Mouse (Mus musculus) hindbrain, embryonic 14.5 days (tissue): ENCODE measurements at regions not wholly inside any gene's neighbourhood (a gene's known extent, or its start where the extent isn't known, plus 50 kb on each side); places are given as distances from the start of the nearest gene placed in this dataset.

Experiments used
- ATAC-seq: fragments of 200-750 bp; cut with Nextera tagmentation; 2 replicates; pipeline ENCODE4 v1.8.0; 2017; ENCODE audit warnings: moderate number of reproducible peaks, mild to moderate bottlenecking, moderate TSS enrichment, moderate library complexity; ENCODE audit not compliant: low FRiP score
- DNase-seq: peaks from one replicate; pipeline ENCODE4 v3.0.0-alpha.2; 2015; ENCODE audit warnings: low spot score
- H3K27ac ChIP-seq: fragments of 300-500 bp; sonication (generic); 2 replicates; pipeline ENCODE4 v1.5.1; 2014; ENCODE audit warnings: mild to moderate bottlenecking, moderate library complexity
- H3K27me3 ChIP-seq: fragments of 300-500 bp; sonication (generic); 2 replicates; pipeline ENCODE4 v1.6.1; 2014; ENCODE audit warnings: mild to moderate bottlenecking, low read length, mixed read lengths; ENCODE audit not compliant: control insufficient read depth, insufficient read depth
- H3K36me3 ChIP-seq: fragments of 300-500 bp; sonication (generic); replicated peaks from 2 replicates; pipeline ENCODE4 v1.6.1; 2014; ENCODE audit not compliant: control insufficient read depth, insufficient read depth
- H3K4me1 ChIP-seq: fragments of 300-500 bp; sonication (generic); replicated peaks from 2 replicates; pipeline ENCODE4 v1.6.1; 2014; ENCODE audit warnings: antibody characterized with exemption, low read length, mixed read lengths; ENCODE audit not compliant: control insufficient read depth, insufficient read depth
- H3K4me2 ChIP-seq: fragments of 300-500 bp; sonication (generic); replicated peaks from 2 replicates; pipeline ENCODE4 v1.6.1; 2014; ENCODE audit warnings: mild to moderate bottlenecking, moderate library complexity
- H3K4me3 ChIP-seq: fragments of 300-500 bp; sonication (generic); replicated peaks from 2 replicates; pipeline ENCODE4 v1.5.1; 2014; ENCODE audit warnings: mild to moderate bottlenecking, low read length
- H3K9ac ChIP-seq: fragments of 300-500 bp; sonication (generic); 2 replicates; pipeline ENCODE4 v1.6.1; 2014
- H3K9me3 ChIP-seq: fragments of 300-500 bp; sonication (generic); 2 replicates; pipeline ENCODE4 v1.6.1; 2016; ENCODE audit warnings: low read length; ENCODE audit not compliant: control insufficient read depth
- WGBS: fragments of 180-500 bp; shearing (Covaris S2); extraction: QIAGEN DNeasy Blood & Tissue Kit; methylation state at CpG from one replicate; pipeline ENCODE4 v1.1.7; 2014; 5-methylcytosine and 5-hydroxymethylcytosine counted together

DNA sequence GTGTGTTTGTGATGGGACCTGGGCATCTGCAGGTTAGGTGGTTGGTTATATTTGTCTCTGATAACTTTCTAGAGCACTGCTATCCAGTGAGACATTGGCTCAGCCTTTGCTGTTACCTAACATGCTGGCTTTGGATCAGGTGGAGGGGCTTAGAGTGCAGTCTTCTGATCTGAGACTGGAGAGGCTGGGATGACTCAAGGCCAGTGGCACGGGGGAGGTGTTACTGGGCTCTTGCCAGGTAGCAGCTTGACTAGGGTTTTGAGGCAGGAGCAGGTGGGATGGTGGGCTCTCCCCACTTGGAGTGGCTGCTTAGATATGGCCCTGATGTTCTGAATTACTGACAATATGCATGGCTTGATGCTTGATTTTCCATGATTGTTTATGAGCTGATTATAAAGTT, 236.0 kb downstream of the Zfp704 start:
- H3K9me3 ChIP-seq, result no peaks in the 10 kb centered on the region

DNA sequence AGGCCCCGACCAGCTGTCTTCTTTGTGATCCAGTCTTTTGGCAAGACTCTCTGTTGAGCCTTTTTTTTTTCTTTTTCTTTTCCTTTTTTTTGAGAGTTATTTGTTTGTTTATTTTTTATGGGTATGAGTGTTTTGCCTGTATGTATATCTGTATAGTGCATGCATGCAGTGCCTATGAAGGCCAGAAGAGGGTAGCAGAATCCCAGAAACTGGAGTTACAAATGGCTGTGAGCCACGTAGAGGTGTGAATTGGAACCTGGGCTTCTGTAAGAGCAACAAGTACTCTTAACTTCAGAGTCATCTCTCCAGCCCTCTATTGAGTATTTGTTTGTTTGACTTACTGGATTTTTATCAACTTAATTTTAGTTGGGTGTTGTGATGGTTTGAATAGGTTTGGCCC, 239.8 kb downstream of the Zfp704 start:
- whole genome bisulfite sequencing, result 90% methylated on average over 2 of the region's 2 CpGs

More for the DNA sequence above, 236.0 kb downstream of the Zfp704 start:
- H3K36me3 ChIP-seq, result no peaks in the 10 kb centered on the region
- 85% methylated on average over 1 of the region's 1 CpGs for WGBS
- H3K4me1 ChIP-seq, result no peaks in the 10 kb centered on the region
- H3K4me3 ChIP-seq, result no peak overlapping the region
- no peak overlapping the region for H3K4me2 ChIP-seq
- H3K9ac ChIP-seq, result no peak overlapping the region
- no peak overlapping the region for H3K27ac ChIP-seq
- DNase-seq (no peak), ATAC-seq (no peak)
- H3K27me3 ChIP-seq, result no peaks in the 10 kb centered on the region

DNA sequence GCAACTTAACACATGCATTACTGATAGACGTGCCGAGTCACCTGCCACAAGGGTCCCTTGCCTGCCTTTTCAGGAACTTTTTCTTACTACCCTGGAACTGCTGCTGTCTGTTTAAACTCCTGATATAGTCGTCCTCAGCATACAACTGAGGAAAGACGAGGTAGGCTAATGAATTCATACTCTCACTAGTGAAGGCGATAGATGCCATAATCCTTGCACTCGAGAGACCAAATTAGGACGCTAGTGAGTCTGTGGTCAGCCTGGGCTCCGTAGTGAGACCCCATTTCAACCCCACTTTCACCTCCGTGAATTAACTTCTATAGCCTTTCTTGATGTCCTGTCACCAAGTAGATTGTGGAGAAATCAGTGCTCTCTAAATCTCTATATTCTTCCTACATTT, 244.1 kb downstream of the Zfp704 start:
- Histone ChIP-seq H3K36me3 (no peaks in the 10 kb centered on the region), H3K9me3 (no peaks in the 10 kb centered on the region), H3K9ac (no peak overlapping the region), H3K4me1 (no peaks in the 10 kb centered on the region), H3K4me2 (no peak overlapping the region), H3K27me3 (no peaks in the 10 kb centered on the region), H3K4me3 (no peak overlapping the region), H3K27ac (no peak overlapping the region)
- 73% methylated on average over 9 of the region's 9 CpGs for WGBS
- no peak for ATAC-seq
- DNase-seq, result no peak

More for the DNA sequence above, 239.8 kb downstream of the Zfp704 start:
- Histone ChIP-seq H3K4me1 (no peaks in the 10 kb centered on the region), H3K27me3 (no peaks in the 10 kb centered on the region), H3K9me3 (no peaks in the 10 kb centered on the region), H3K27ac (no peak overlapping the region), H3K36me3 (no peaks in the 10 kb centered on the region), H3K9ac (no peak overlapping the region), H3K4me2 (no peak overlapping the region), H3K4me3 (no peak overlapping the region)
- ATAC-seq (no peak), DNase-seq (no peak)

DNA sequence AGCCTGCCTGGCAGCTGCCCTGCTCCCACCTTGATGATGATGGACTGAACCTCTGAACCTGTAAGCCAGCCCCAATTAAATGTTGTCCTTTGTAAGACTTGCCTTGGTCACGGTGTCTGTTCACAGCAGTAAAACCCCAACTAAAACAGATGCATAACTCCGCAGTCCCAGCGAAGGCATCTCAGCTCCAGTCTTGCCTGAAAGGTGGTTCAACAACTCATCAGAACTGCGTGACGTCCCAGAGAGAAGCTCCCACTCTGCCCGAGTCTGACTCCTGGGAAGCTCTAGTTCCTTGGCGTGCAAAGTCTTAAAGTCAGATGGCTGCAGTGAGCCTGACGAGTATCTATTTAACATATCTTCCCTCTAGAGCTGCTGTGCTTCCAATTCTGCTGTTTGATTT, 250.7 kb downstream of the Zfp704 start:
- Histone ChIP-seq H3K27ac (no peak overlapping the region), H3K4me3 (no peak overlapping the region), H3K36me3 (no peaks in the 10 kb centered on the region), H3K9ac (no peak overlapping the region), H3K27me3 (no peaks in the 10 kb centered on the region), H3K4me1 (no peaks in the 10 kb centered on the region), H3K9me3 (0 out of 2 replicates have a peak, but pooled peaks cover 3% of the 10 kb centered on the region), H3K4me2 (no peak overlapping the region)
- no peak for ATAC-seq
- no peak for DNase-seq
- WGBS, result 93% methylated on average over 8 of the region's 8 CpGs

DNA sequence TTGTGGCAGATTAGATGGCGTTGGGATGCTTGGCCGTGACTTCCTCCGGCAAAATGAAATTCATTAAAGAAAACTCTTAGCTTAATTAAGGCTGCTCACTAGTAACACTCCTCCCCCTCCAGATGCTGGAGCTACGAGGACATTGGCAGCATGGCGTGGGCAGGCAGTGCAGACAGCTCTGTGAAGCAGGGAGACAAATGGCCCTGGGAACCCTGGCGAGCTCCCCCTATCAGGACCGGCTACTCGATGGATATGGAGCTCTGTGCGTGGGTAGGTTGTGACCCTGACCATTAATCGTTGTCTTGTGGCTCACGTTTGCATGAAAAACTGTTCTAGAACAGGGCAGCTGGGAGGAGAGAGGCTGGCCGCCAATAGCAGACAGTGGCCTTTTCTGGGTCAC, 251.8 kb downstream of the Zfp704 start:
- Histone ChIP-seq H3K36me3 (no peaks in the 10 kb centered on the region), H3K4me2 (no peak overlapping the region), H3K9ac (no peak overlapping the region), H3K27me3 (no peaks in the 10 kb centered on the region), H3K9me3 (0 out of 2 replicates have a peak, but pooled peaks cover 3% of the 10 kb centered on the region), H3K27ac (no peak overlapping the region), H3K4me3 (no peak overlapping the region), H3K4me1 (no peaks in the 10 kb centered on the region)
- ATAC-seq, result no peak
- 43% methylated on average over 12 of the region's 12 CpGs for WGBS
- no peak for DNase-seq

DNA sequence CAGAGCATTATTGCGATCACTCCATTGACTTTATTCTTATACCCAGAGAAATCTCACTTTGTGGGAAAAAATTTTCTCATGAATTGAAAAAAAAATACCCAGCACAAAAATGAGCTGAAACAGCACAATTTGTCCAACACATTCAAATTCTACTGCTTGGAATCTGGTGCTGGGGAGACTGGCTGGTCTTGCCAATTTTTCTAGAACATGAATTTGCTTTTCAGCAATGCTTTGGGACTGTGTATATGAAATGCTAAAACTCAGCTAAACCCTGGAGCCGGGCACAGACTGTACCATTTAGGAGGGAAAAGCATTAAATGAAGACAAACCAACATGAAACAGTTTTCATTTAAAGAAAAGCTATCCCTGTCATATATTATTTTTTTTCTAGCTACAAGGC, 252.2 kb downstream of the Zfp704 start:
- Histone ChIP-seq H3K9me3 (0 out of 2 replicates have a peak, but pooled peaks cover 3% of the 10 kb centered on the region), H3K9ac (no peak overlapping the region), H3K36me3 (no peaks in the 10 kb centered on the region), H3K4me2 (no peak overlapping the region), H3K27ac (no peak overlapping the region), H3K4me3 (no peak overlapping the region), H3K4me1 (no peaks in the 10 kb centered on the region), H3K27me3 (no peaks in the 10 kb centered on the region)
- no peak for DNase-seq
- ATAC-seq, result no peak
- 86% methylated on average over 2 of the region's 2 CpGs for WGBS

DNA sequence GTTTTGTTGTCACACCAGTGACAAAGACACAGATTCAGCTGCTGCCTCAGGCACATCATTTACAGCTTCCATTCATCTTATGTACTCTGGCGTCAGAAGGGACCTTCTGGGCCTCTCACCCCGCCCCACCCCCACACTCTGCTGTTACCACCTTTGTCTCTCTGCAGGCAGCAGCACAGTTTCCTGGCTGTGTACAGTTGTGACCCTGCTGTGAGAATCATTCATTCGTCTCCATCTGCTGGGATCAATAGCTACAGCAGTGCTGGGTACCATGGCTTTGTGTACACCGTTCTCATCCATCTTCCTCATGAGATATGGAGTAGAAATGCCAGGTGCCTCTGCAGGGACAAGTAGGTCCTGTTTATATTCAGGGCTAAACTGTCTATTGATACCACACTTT, 254.0 kb downstream of the Zfp704 start:
- DNase-seq (no peak), ATAC-seq (peak; percentile 43; the same call in 1 of the 2 replicates)
- Histone ChIP-seq H3K9me3 (0 out of 2 replicates have a peak, but pooled peaks cover 3% of the 10 kb centered on the region), H3K27me3 (no peaks in the 10 kb centered on the region), H3K36me3 (no peaks in the 10 kb centered on the region), H3K4me1 (no peaks in the 10 kb centered on the region), H3K9ac (no peak overlapping the region), H3K27ac (no peak overlapping the region), H3K4me2 (no peak overlapping the region), H3K4me3 (no peak overlapping the region)
- WGBS, result 30% methylated on average over 4 of the region's 4 CpGs

DNA sequence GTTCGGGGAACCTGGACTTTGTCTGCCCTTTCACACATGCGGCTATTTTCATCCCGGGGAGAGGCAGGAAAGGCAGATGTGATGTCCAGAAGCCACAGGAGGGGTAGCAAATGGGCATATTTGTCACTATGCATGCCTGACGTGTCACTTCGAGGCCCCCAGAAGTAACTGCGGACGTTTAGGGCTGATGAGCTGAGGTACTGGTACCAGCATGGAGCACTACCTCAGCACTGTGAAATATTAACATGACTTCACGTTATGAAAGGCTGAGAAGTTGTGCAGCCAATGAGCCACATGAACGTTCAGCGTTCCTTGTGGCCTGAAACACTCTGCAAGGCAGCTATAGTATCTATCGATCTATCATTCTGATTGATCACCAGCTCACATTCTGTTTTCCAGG, 255.1 kb downstream of the Zfp704 start:
- Histone ChIP-seq H3K4me3 (no peak overlapping the region), H3K9ac (no peak overlapping the region), H3K4me1 (no peaks in the 10 kb centered on the region), H3K27me3 (no peaks in the 10 kb centered on the region), H3K27ac (no peak overlapping the region), H3K9me3 (0 out of 2 replicates have a peak, but pooled peaks cover 3% of the 10 kb centered on the region), H3K4me2 (no peak overlapping the region), H3K36me3 (no peaks in the 10 kb centered on the region)
- DNase-seq (no peak), ATAC-seq (no peak)
- WGBS, result 81% methylated on average over 11 of the region's 11 CpGs

DNA sequence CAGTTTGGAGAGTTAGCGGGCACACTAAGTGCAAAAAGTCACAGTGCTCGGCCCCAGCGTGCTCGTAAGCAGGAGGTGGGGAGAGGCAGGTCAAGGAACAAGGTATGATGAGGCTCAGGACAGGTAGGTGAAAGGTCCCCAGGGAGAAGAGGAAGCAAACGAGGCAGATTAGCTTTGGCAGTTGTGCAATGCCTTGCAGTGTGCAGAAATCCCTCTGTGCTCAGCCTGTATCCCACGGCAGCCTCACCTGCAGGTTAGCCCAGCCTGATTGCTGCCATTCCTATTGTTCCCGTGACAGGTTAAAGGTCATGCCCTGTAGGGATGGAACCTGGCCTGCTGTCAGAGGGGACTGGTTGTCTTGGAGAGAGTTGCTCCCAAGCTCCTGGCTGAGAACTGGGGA, 257.6 kb downstream of the Zfp704 start:
- Histone ChIP-seq H3K9ac (no peak overlapping the region), H3K36me3 (no peaks in the 10 kb centered on the region), H3K4me1 (peaks cover 4% of the 10 kb centered on the region; the same call in 1 of the 2 replicates), H3K4me3 (no peak overlapping the region), H3K27me3 (no peaks in the 10 kb centered on the region), H3K9me3 (no peaks in the 10 kb centered on the region), H3K27ac (no peak overlapping the region), H3K4me2 (no peak overlapping the region)
- DNase-seq (no peak), ATAC-seq (no peak)
- 36% methylated on average over 7 of the region's 7 CpGs for WGBS

DNA sequence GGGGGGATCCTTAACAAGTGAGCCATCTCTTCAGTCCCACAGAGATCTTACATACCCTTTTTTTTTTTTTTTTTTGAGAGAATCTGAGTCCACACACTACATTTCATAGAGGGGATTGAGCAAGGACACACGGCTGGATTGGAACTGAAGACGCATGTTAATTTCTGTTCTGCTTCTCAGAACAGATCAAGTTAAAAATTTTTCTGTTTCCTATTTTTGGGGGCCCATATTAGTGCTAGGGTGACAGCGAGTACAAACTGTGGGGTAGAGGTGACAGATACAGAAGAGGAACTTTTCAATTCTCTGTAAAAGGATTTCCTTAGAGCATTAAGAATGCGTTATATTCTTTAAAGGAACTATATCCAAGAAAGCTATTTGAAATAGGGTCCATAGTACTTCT, 260.1 kb downstream of the Zfp704 start:
- H3K9ac ChIP-seq, result no peak overlapping the region
- H3K4me3 ChIP-seq, result no peak overlapping the region
- H3K9me3 ChIP-seq, result no peaks in the 10 kb centered on the region
- DNase-seq (no peak), ATAC-seq (no peak)
- WGBS, result 94% methylated on average over 4 of the region's 4 CpGs
- H3K27ac ChIP-seq, result no peak overlapping the region
- H3K4me2 ChIP-seq, result no peak overlapping the region
- H3K27me3 ChIP-seq, result peaks cover 12% of the 10 kb centered on the region
- no peaks in the 10 kb centered on the region for H3K36me3 ChIP-seq
- H3K4me1 ChIP-seq, result peaks cover 11% of the 10 kb centered on the region
